Mouse (Mus musculus): ENCODE results near the gene Pdik1l. TPM values are rescaled to one million over a fixed set of nuclear protein-coding genes. Genes with fewer than 3 reads are reported as not detected.

The Pdik1l gene
- total RNA-seq, 4 experiments from 2014 or later, result 13.0 to 20.0 (median 15.5) TPM

DNA sequence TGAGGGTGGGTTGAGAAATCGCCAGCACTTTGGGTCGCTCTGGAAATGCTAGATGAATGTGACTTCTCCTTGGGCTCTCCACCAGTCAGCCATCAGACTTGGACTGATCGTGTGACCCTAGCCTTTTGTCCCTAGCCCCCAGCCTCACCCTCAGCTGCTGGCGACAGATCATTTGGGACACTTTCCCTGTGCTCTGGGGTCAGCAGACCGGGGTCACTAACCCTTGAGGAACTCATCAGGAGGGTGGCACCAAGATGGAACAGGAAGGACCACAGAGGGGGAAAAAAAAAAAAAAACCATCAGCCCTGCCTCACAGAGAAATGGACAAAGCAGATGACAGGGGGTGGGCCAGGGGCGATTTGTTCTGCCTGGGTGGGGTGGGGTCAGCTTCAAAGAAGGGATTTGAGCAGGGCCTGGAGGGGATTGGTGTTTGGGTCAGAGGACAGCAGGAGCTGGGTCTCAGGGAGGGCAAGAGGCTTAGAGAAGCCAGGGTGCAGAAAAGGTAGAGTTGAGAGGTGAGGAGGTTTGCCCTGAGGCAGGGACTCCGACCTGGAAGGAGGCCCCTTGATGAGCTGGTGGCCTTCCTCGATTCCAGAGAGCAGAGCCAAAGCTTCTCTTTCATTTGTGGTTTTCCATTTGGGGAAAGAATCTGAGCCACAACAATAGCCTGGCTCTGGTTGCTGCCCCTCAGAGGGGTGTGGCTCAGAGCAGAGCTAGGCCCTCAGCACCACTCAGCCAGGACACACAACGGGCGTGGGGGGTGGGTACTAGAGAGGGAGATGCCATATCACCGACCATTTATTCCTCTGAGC is 30.3 kb downstream of the Pdik1l start:
- no peak for DNase-seq

DNA sequence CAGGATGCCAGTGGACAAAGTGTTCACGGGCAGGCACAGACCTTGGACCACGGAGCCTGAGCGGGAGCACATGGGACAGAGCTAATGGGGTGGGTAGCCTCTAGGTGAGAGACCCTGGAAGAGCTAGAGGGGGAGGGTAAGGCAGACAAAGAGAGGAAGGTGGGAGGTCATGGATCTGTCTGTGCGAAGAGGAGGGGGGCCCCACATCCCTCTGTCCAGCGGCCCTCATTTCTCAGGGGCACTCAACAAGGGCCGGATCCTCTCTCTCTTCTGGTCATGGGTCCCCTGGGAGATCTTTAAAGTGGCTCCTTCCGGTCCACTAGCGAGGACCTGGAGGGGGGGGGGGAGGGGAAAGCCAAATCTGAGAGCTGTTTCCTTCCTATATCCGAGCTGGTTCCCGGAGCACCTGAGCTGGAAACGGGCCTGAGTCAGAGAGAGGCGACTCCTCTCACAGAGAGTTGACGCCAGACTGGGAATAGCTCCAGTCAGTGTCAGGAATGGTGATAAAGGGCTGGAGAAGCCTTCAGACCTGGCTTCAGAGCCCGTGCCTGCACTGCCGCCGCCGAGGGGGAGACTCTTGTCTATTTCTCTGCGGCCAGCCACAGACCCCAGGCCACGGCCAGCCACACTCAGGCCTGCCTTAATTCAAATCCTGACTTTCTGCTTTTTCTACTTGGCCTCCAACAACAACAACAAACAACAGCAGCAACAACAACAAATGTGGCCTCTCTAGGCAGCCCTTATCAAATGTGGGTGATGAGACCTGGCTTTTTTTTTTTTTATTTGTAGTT is 31.1 kb downstream of the Pdik1l start:
- no peak for DNase-seq

GRCm38 (mm10) chr4:134255854-134256253 is 31.8 kb downstream of the Pdik1l start:
- no peak for DNase-seq

- DNase-seq, result no peak
These were observed 32.9 kb downstream of the Pdik1l start for GRCm38 (mm10) chr4:134254835-134255234.

DNA sequence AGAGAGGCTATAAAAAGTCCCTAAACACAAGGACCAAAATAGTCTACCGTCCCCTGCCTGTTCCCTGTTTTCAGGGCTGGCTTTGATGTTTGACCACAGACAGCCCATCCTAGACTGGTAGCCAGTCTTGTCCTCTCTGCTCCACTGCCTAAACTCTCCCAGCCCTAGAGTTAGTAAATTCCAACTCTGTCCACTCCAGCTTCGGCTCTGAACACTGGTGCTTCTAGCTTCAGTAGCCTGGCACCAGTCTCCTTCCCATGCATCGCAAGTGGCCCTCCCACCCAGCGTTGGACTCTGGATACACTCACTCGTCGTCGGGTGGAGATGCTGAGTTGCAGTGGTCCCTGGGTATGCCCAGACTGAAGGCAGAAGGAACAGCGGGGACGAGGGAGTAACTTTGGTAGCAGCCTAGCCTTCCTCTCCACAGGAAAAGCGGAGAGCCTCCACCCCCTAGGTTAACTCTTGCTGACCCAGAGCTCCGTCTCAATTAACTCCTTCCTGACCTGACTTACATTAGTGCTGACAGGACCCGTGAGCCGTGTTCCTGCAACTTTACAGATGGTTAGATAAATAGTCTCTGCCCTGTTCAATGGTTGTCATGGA is 33.9 kb downstream of the Pdik1l start, which contains the start of gene Grrp1:
Grrp1 (minus strand) TSS at position 385 of the 603 bp plus-strand sequence.
- no peak for DNase-seq

DNA sequence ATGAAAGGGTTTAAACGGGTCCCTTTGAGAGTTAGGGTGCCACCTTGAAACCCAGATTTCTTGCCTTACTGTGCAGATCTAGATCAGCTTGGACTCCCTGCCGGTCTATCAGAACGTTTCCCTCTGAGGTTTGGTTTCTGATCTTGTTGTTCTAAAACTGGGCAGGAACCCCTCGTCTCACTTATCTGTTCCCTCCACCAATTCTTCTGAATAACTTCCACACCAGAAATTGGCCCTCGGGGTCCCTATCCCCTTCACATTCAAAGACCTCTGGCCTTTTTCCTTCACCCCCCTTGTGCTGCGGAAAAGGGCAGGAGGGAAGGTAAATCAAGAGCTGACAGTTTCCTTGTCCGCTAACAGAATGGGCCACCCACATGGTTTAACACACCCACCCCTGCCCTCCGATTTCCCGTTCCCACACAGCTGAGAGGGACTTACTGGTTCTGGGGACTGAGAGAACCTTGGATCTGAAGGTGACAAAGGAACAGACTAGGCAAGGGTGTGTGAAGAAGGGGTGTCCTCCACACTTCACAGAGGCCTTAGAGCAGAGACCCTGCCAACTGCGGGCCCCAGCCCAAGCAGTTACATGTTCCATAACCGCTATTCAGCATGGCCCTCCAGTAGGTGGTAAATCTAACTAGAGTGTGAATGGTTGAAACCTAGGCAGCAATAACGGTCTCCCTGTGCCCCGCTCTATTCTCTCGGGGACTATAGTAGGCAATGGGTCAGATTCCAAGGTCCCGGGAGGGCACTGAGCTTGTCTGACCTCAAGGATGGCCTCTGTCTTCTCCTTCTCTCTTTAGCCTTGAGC is 34.6 kb downstream of the Pdik1l start:
- no peak for DNase-seq

- DNase-seq, result no peak
These were observed 35.4 kb downstream of the Pdik1l start for GRCm38 (mm10) chr4:134252131-134252910.

GRCm38 (mm10) chr4:134251241-134252130 is 36.2 kb downstream of the Pdik1l start:
- no peak for DNase-seq

- DNase-seq, result no peak
These were observed 36.8 kb downstream of the Pdik1l start for GRCm38 (mm10) chr4:134250930-134251240.

- DNase-seq, result no peak
These were observed 37.4 kb downstream of the Pdik1l start for GRCm38 (mm10) chr4:134250116-134250929.

DNA sequence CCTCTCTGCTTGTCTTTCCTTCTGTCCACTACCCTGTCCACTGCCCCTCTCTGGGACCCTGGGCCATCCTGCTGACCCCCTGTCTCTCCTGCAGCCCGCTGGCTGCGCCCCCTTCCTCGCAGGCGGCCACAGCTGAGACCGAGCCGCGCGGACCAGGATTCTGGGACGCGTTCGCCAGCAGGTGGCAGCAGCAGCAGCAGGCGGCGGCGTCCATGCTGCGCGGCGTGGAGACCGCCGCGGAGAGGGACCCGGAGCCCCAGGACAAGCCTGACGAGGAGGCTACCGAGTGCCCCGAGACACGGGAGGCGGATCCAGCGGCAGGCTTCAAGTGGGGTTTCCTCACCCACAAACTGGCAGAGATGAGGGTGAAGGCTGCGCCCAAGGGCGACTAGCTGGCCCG is 38.0 kb downstream of the Pdik1l start:
- DNase-seq, result no peak

DNA sequence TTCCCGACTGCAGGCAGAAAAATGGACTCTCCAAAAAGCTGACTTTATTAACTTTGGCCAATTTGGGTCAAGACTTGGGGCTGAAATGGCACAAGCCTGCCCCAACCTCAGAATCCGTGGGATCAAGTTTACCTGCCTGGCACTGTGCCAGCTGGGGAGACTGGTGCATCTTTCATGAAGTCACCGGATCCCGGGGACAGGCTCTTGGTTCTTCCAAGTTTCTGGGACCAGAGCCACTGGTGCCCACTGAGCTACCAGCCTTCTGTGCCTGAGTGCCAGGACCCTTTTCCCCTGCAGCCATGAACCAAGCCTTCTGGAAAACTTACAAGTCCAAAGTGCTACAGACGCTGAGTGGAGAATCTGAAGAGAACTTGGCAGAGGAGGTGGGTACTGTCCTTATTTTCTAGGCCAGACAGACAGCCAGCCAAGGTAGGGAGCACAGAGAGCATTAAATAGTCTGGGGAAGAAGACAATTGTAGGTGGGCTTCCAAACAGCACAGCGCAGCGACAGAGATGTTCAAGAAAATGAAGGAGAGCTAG is 40.9 kb downstream of the Pdik1l start, which contains the start of gene Gm30191:
Gm30191 (plus strand) TSS at position 217 of the 540 bp plus-strand sequence.
- no peak for DNase-seq

DNA sequence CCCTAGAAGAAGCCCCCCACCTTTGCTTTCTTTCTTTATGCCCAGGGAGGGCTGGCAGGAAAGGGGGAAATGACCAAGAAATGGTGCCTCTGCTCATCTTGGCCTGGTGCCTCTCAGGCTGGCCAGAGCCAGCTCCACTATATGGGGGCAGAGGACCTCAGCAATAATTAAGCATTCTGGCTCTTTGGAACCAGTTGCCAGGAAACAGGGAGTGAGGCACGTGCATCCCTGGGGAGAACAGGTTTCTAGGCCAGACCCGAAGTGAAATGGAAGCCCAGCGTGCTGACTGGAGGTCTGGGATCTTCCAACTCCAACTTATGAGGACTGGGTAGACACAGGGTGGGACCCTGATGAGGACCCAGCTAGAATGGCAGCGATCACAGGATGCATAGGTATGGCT is 41.4 kb downstream of the Pdik1l start:
- DNase-seq, result no peak

DNA sequence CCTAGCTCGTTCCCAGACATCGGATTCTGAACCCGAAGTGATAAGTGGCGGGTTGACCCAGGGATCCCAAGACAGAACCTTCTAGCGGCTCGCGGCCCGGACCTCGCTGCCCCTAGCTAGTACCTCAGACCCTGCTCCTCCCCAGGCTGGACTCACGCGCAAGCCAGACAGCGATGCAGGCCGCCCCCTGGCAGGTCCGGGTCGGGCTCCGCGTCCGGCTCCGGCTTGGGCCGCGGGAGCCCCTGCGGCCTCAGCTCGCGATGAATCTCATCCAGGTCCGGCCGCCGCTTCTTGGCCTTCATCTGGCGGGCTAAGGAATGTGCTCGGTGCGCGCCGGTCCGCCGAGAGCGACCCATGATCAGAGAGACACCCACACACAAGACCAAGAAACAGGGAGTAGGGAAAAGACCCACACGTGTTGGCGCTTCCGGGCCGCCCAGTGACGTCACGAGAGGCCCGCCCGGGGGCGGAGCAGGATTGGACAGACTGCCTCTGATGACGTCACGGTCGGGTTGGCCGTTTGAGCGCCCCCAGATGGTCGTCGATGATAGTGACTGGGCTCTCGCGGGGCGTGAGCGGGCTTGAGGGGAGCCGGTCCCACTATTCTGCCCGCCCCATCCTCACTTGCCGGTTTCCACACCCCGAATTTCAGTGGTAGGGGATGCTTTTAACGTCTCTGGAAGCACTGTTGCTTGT is 42.4 kb downstream of the Pdik1l start, which contains the start of gene Zfp593:
Zfp593 (minus strand) TSS at position 445 of the 696 bp plus-strand sequence.
- DNase-seq, result peak; percentile 91

DNA sequence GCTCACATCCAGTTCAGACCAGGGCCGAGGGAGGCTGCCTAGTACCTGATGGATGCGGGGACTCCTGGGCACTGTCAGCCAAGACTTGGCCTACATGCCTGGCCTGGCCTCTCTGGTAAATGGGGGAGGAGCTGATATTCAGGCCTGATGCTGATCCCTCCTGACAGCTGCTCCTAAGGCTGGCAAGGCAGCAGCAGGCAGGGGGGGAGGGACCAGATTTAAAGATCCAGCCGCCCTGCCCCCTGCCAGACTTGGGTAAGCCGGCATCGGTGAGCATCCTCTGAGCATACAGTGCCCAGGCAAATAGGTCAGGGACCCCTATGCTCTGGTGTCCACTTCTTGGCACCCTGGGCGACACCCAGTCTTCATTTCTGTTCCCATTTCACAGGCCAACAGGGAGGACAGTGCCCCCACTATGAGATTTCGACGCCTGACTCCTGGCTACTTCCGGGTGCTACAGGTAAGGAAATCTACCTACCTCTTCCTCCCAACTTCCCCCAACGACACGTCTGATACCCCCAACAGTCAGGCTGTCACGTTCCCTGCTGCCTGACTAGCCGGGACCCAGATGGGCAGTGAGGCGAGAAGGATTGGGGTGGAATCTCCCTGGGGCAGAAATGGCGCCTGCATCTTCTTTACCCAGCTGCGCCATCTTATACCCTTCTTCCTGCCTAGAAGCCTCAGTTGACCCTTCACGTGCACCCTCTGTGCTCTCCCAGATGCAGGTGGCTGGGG is 44.0 kb downstream of the Pdik1l start, which contains the start of gene E130218I03Rik:
E130218I03Rik (plus strand) TSS at position 147 of the 735 bp plus-strand sequence.
- no peak for DNase-seq

DNA sequence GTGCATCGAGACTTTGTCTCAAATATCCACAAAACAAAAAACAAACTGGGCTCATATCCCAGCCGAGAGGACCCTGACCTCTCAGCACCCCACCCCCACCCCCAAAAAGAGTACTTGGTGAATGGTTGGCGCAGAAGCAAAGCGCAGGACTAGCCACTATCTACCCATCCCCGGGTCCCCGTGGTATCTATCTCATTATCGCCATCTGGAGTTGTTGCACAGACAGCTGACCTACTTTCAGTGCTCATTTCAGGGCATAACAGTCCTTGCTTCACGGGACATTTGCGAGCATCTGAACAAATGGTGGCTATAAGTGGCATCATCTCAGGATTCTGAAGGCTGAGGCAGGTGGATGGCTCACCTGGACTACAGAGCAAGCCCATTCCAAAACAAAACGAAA is 49.0 kb downstream of the Pdik1l start:
- DNase-seq, result no peak

- peak; percentile 75 for DNase-seq
These were observed 49.4 kb downstream of the Pdik1l start, which contains the start of gene Cnksr1 for GRCm38 (mm10) chr4:134238279-134238651. TSS of gene Cnksr1 (minus strand) at chr4:134238399.

Measured in adrenal gland, adult 8-10 months (tissue).